Mouse (Mus musculus) embryonic facial prominence, embryonic 13.5 days (tissue): ENCODE measurements around the gene Pak4. TPM values are rescaled to one million over a fixed set of nuclear protein-coding genes. Genes with fewer than 3 reads are reported as not detected.

Experiments used
- ATAC-seq: fragments of 200-750 bp; cut with Nextera tagmentation; 2 replicates; pipeline ENCODE4 v1.8.0; 2017; ENCODE audit warnings: low read depth; ENCODE audit not compliant: insufficient number of reproducible peaks, insufficient read depth, low FRiP score, low TSS enrichment
- H3K27ac ChIP-seq: fragments of 300-500 bp; sonication (generic); 2 replicates; pipeline ENCODE4 v1.5.1; 2015; ENCODE audit warnings: moderate library complexity, mild to moderate bottlenecking, inconsistent platforms
- H3K27me3 ChIP-seq: fragments of 300-500 bp; sonication (generic); 2 replicates; pipeline ENCODE4 v1.6.1; 2015; ENCODE audit warnings: mild to moderate bottlenecking, inconsistent platforms
- H3K36me3 ChIP-seq: fragments of 300-500 bp; sonication (generic); 2 replicates; pipeline ENCODE4 v1.6.1; 2015; ENCODE audit warnings: mild to moderate bottlenecking, inconsistent platforms
- H3K4me1 ChIP-seq: fragments of 300-500 bp; sonication (generic); 2 replicates; pipeline ENCODE4 v1.6.1; 2015; ENCODE audit warnings: inconsistent platforms
- H3K4me2 ChIP-seq: fragments of 300-500 bp; sonication (generic); 2 replicates; pipeline ENCODE4 v1.6.1; 2015; ENCODE audit warnings: moderate library complexity, mild to moderate bottlenecking, inconsistent platforms
- H3K4me3 ChIP-seq: fragments of 300-500 bp; sonication (generic); 2 replicates; pipeline ENCODE4 v1.5.1; 2015; ENCODE audit warnings: mild to moderate bottlenecking, inconsistent platforms
- H3K9ac ChIP-seq: fragments of 300-500 bp; sonication (generic); 2 replicates; pipeline ENCODE4 v1.6.1; 2015; ENCODE audit warnings: mild to moderate bottlenecking, inconsistent platforms
- H3K9me3 ChIP-seq: fragments of 300-500 bp; sonication (generic); 2 replicates; pipeline ENCODE4 v1.6.1; 2016; ENCODE audit warnings: inconsistent platforms
- WGBS: fragments of 180-500 bp; shearing (Covaris S2); methylation state at CpG from one replicate; pipeline ENCODE4 v1.1.7; 2015; ENCODE audit warnings: mixed read lengths; 5-methylcytosine and 5-hydroxymethylcytosine counted together
- polyA plus RNA-seq: library from polyadenylated mRNA; unstranded; fragments of >200 nt; fragmentation: Nextera tagmentation; extraction: Ambion mirVana; gene quantifications from 2 replicates; pipeline ENCODE4 v1.2.1, GENCODE M21; 2015

Pak4 gene
- polyA plus RNA-seq, 1 experiment from 2014 or later, result 36.0 TPM

DNA sequence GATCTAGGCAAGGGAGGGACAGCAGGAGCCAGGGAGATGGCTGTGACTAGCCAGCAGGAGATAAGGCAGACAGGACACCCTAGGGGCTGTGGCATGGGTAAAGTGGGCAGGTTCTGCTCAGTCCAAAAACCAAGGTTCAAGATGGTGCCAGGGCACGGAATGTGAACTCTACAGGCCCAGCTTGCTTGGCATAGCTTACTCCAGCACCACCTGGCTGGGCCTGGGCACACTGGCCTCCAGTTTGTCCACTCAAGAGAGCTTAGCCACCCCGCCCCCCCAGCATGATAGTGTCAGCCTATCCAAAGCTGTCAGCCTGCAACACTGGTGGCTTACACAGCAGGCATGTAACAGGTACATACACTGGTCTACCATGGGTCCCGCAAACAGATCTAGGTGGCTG, 24.7 kb downstream of the Pak4 start:
- Histone ChIP-seq H3K27me3 (no peaks in the 10 kb centered on the region), H3K4me2 (no peak overlapping the region), H3K9me3 (no peaks in the 10 kb centered on the region), H3K27ac (no peak overlapping the region), H3K4me3 (no peak overlapping the region), H3K9ac (no peak overlapping the region), H3K4me1 (peaks cover 58% of the 10 kb centered on the region), H3K36me3 (peaks cover 17% of the 10 kb centered on the region)
- no peak for ATAC-seq
- WGBS, result 96% methylated on average over 3 of the region's 3 CpGs

GRCm38 (mm10) chr7:28572689-28573088, 25.3 kb downstream of the Pak4 start:
- Histone ChIP-seq H3K9me3 (no peaks in the 10 kb centered on the region), H3K27me3 (no peaks in the 10 kb centered on the region), H3K9ac (no peak overlapping the region), H3K4me1 (peaks cover 54% of the 10 kb centered on the region), H3K4me3 (no peak overlapping the region), H3K36me3 (peaks cover 22% of the 10 kb centered on the region), H3K27ac (no peak overlapping the region), H3K4me2 (no peak overlapping the region)
- no peak for ATAC-seq
- whole genome bisulfite sequencing, result 84% methylated on average over 5 of the region's 5 CpGs

DNA sequence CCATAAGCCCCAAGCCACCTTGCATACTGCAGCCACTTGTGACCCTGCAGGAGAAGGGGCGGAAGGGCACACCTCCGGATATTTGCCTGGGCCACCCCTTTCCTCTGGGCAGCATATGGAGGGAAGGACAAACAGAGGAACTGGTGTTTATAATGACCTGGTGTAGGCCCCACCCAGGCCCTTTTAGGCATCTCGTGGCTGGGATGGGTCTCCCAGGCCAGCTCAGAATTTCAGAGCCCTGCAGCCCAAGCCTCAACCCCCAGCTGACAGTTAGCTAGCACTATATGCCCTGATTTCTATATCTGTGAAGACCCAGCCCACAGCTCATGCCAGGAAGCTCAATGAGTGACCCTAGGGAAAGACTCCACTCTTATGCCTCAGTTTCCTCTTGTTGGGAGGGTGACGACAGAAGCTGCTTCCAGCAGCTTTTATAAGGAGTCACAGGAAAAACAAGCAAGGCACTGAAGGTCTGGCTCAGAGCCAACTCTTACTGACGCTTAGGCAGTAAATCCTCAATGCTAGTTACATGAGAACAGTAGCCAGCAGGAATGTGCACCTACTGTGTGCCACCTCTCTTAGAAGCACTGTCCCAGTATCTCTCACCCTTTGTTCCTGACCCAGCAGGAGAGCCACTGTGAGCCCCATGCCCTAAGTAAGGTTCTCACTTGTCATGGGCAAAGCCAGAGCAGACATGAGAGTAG, 26.9 kb downstream of the Pak4 start:
- 0 out of 2 replicates have a peak overlapping the region, but pooled peaks have one; percentile 16 for H3K4me2 ChIP-seq
- WGBS, result 37% methylated on average over 5 of the region's 5 CpGs

DNA sequence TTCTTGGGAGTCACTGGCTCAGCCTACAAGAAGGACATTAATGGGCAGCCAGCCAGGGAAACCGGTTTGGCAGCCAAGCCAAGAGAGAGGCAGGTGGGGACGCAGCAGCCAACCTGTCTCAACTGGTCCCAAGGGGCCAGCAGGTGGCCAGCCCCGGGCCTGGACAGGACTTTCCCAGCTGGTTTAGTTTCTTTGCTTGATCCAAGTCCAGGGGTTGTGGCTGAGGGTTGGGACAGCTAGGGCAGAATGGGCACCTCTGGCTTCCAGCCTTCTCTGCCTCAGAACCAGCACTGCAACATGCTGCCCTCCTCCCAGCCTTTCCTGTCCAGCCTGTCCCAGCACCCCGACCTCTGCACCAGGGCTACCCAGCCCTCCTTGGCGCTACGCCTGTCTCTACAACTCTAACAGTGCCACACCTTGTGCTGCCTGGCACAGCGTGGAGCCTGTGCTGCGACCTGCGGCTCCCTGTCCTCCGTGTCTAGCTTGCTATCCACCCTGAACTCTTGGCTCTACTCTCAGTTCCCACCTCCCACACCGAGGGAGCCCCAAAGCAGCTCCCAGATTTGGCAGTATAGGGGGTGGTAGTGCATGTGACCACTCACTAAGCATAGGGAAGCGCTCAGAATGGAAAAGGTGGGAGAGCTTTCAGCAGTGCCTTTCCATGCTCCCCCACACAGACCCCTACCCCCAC, 27.5 kb downstream of the Pak4 start:
- H3K27ac ChIP-seq, result peak overlapping the region; percentile 78
- no peaks in the 10 kb centered on the region for H3K9me3 ChIP-seq
- H3K4me2 ChIP-seq, result peak overlapping the region; percentile 16; the same call in 1 of the 2 replicates
- peaks cover 32% of the 10 kb centered on the region for H3K4me1 ChIP-seq
- H3K27me3 ChIP-seq, result no peaks in the 10 kb centered on the region
- H3K4me3 ChIP-seq, result no peak overlapping the region
- WGBS, result 54% methylated on average over 12 of the region's 12 CpGs
- no peak overlapping the region for H3K9ac ChIP-seq
- ATAC-seq, result peak; percentile 39; the same call in 1 of the 2 replicates
- peaks cover 45% of the 10 kb centered on the region for H3K36me3 ChIP-seq

More for the DNA sequence above, 26.9 kb downstream of the Pak4 start:
- peaks cover 39% of the 10 kb centered on the region for H3K4me1 ChIP-seq
- no peaks in the 10 kb centered on the region for H3K27me3 ChIP-seq
- H3K36me3 ChIP-seq, result peaks cover 38% of the 10 kb centered on the region
- peak overlapping the region; percentile 78 for H3K27ac ChIP-seq
- no peaks in the 10 kb centered on the region for H3K9me3 ChIP-seq
- ATAC-seq, result no peak
- H3K9ac ChIP-seq, result 0 out of 2 replicates have a peak overlapping the region, but pooled peaks have one; percentile 3
- no peak overlapping the region for H3K4me3 ChIP-seq

DNA sequence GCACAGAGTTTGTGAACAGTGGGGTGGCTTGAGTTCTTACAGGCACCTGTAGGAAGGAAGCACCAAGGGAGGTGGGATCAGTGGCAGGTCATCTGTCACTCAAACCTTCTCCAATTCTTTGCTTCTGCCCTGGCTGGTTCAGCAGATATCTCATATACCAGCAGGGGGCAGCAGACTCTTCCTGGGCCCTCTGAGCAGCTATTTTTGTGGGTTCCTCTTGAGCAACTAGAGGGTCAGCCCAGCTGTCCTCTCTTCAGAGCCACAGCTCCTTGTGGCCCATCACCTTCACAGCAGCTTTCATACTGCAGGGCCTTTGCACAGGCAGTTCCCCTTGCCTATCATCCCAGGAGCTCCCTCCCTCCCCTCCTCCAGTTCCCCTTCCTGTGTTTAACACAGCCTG, 29.7 kb downstream of the Pak4 start:
- Histone ChIP-seq H3K4me1 (peaks cover 31% of the 10 kb centered on the region), H3K36me3 (peaks cover 67% of the 10 kb centered on the region), H3K27me3 (no peaks in the 10 kb centered on the region), H3K9me3 (no peaks in the 10 kb centered on the region), H3K9ac (no peak overlapping the region), H3K4me2 (no peak overlapping the region), H3K4me3 (no peak overlapping the region), H3K27ac (no peak overlapping the region)
- ATAC-seq, result no peak

DNA sequence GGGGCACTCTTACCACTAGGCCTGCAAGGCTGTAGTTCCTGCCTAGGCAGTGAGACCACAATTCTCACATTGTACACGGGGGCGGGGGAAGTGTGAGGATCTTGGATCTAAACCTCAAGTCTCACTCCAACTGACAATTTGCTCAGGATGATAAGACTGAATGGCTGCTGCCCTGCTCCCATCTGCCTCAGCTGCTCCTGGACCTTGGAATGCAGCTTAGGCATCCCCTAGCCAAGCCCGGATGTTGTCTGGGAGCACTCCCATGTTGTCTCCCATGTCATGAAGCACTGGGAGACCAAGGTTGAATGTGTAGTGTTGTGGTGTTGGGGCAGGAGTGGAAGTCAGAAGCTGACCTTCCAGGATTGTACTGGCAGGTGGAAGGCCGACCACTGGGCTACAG, 30.4 kb downstream of the Pak4 start:
- no peak overlapping the region for H3K9ac ChIP-seq
- no peak overlapping the region for H3K4me2 ChIP-seq
- H3K36me3 ChIP-seq, result peaks cover 74% of the 10 kb centered on the region
- peaks cover 31% of the 10 kb centered on the region for H3K4me1 ChIP-seq
- H3K27ac ChIP-seq, result no peak overlapping the region
- 92% methylated on average over 4 of the region's 4 CpGs for WGBS
- ATAC-seq, result no peak
- H3K9me3 ChIP-seq, result no peaks in the 10 kb centered on the region
- no peak overlapping the region for H3K4me3 ChIP-seq
- H3K27me3 ChIP-seq, result no peaks in the 10 kb centered on the region

GRCm38 (mm10) chr7:28565407-28565806, 32.6 kb downstream of the Pak4 start:
- 58% methylated on average over 5 of the region's 5 CpGs for WGBS
- no peak for ATAC-seq
- Histone ChIP-seq H3K4me2 (no peak overlapping the region), H3K27me3 (no peaks in the 10 kb centered on the region), H3K9me3 (no peaks in the 10 kb centered on the region), H3K36me3 (peaks cover 93% of the 10 kb centered on the region), H3K4me1 (peaks cover 11% of the 10 kb centered on the region), H3K27ac (no peak overlapping the region), H3K4me3 (no peak overlapping the region), H3K9ac (no peak overlapping the region)

- no peak overlapping the region for H3K4me3 ChIP-seq
- no peak overlapping the region for H3K9ac ChIP-seq
- H3K9me3 ChIP-seq, result no peaks in the 10 kb centered on the region
- no peak for ATAC-seq
- H3K36me3 ChIP-seq, result peaks cover 95% of the 10 kb centered on the region
- 92% methylated on average over 13 of the region's 13 CpGs for WGBS
- no peak overlapping the region for H3K4me2 ChIP-seq
- no peaks in the 10 kb centered on the region for H3K4me1 ChIP-seq
- H3K27me3 ChIP-seq, result no peaks in the 10 kb centered on the region
- H3K27ac ChIP-seq, result no peak overlapping the region
These were observed 35.0 kb downstream of the Pak4 start for GRCm38 (mm10) chr7:28562951-28563350.

- H3K27ac ChIP-seq, result no peak overlapping the region
- H3K27me3 ChIP-seq, result no peaks in the 10 kb centered on the region
- H3K9me3 ChIP-seq, result no peaks in the 10 kb centered on the region
- peaks cover 92% of the 10 kb centered on the region for H3K36me3 ChIP-seq
- H3K4me3 ChIP-seq, result no peak overlapping the region
- no peak overlapping the region for H3K9ac ChIP-seq
- ATAC-seq, result no peak
- WGBS, result 92% methylated on average over 13 of the region's 13 CpGs
- no peaks in the 10 kb centered on the region for H3K4me1 ChIP-seq
- H3K4me2 ChIP-seq, result no peak overlapping the region
These were observed 35.6 kb downstream of the Pak4 start for GRCm38 (mm10) chr7:28562371-28562770.

- H3K27ac ChIP-seq, result no peak overlapping the region
- H3K4me3 ChIP-seq, result no peak overlapping the region
- H3K4me1 ChIP-seq, result no peaks in the 10 kb centered on the region
- 91% methylated on average over 11 of the region's 11 CpGs for WGBS
- peaks cover 88% of the 10 kb centered on the region for H3K36me3 ChIP-seq
- no peaks in the 10 kb centered on the region for H3K9me3 ChIP-seq
- no peak overlapping the region for H3K4me2 ChIP-seq
- no peak for ATAC-seq
- no peak overlapping the region for H3K9ac ChIP-seq
- no peaks in the 10 kb centered on the region for H3K27me3 ChIP-seq
These were observed 36.0 kb downstream of the Pak4 start for GRCm38 (mm10) chr7:28561967-28562366.

GRCm38 (mm10) chr7:28560856-28561255, 37.1 kb downstream of the Pak4 start:
- H3K27me3 ChIP-seq, result no peaks in the 10 kb centered on the region
- WGBS, result 92% methylated on average over 10 of the region's 10 CpGs
- no peak for ATAC-seq
- H3K9ac ChIP-seq, result no peak overlapping the region
- no peak overlapping the region for H3K4me3 ChIP-seq
- H3K36me3 ChIP-seq, result peaks cover 77% of the 10 kb centered on the region
- no peak overlapping the region for H3K27ac ChIP-seq
- no peaks in the 10 kb centered on the region for H3K9me3 ChIP-seq
- H3K4me2 ChIP-seq, result no peak overlapping the region
- peaks cover 9% of the 10 kb centered on the region; the same call in 1 of the 2 replicates for H3K4me1 ChIP-seq

DNA sequence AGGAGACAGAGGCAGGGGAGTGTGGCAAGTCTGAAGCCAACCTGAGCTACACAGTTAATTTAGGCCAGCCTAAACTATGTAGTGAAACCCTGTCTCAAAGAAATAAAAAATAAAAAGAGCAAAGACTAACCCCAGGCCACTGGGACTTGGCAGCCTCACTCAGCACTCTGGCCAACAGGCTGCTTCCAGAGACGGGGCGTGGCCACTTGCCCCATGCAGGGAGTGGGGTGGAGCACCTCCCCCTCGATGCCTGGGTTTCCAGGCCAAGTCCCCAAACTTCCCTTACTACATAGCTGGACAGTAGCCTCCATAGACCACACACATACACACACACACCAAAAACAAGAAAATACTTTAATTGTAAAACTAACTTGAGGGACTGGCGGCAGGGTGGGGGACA, 39.5 kb downstream of the Pak4 start:
- Histone ChIP-seq H3K9me3 (no peaks in the 10 kb centered on the region), H3K4me1 (peaks cover 10% of the 10 kb centered on the region; the same call in 1 of the 2 replicates), H3K4me3 (no peak overlapping the region), H3K4me2 (no peak overlapping the region), H3K9ac (no peak overlapping the region; the same call in 1 of the 2 replicates), H3K27me3 (no peaks in the 10 kb centered on the region), H3K36me3 (peaks cover 53% of the 10 kb centered on the region), H3K27ac (no peak overlapping the region; the same call in 1 of the 2 replicates)
- ATAC-seq, result no peak
- 59% methylated on average over 4 of the region's 4 CpGs for WGBS
